Mouse (Mus musculus) 3T3-L1 (cell line): ENCODE measurements at regions not wholly inside any gene's neighbourhood (a gene's known extent, or its start where the extent isn't known, plus 50 kb on each side); places are given as distances from the start of the nearest gene placed in this dataset.
A peak's percentile ranks its signal among the peaks of the same experiment; 100 is the strongest.

ENCODE experiments used
- DNase-seq: peaks from one replicate; pipeline ENCODE4 v3.0.0-alpha.2; 2015; ENCODE audit warnings: low read depth, low spot score

GRCm38 (mm10) chr13:45213116-45213834 lies 134.8 kb downstream of the Gm9817 start:
- peak; percentile 5 for DNase-seq

- no peak for DNase-seq
Measured at GRCm38 (mm10) chr13:45218251-45218650, 139.8 kb downstream of the Gm9817 start.

- DNase-seq = no peak
Measured at GRCm38 (mm10) chr13:45219671-45220070, 141.2 kb downstream of the Gm9817 start.

- DNase-seq = no peak
Measured at GRCm38 (mm10) chr13:45230804-45231203, 152.3 kb downstream of the Gm9817 start.

GRCm38 (mm10) chr13:45235236-45235635 lies 154.3 kb upstream of the Mylip start:
- DNase-seq = no peak

GRCm38 (mm10) chr13:45238258-45238657 lies 151.3 kb upstream of the Mylip start:
- no peak for DNase-seq

- DNase-seq = no peak
Measured at GRCm38 (mm10) chr13:45239153-45239552, 150.4 kb upstream of the Mylip start.

GRCm38 (mm10) chr13:45240009-45240653 lies 149.4 kb upstream of the Mylip start:
- no peak for DNase-seq

- DNase-seq = no peak
Measured at GRCm38 (mm10) chr13:45242261-45242660, 147.3 kb upstream of the Mylip start.

GRCm38 (mm10) chr13:45242750-45243149 lies 146.8 kb upstream of the Mylip start:
- DNase-seq = no peak

- DNase-seq = no peak
Measured at GRCm38 (mm10) chr13:45245651-45246050, 143.9 kb upstream of the Mylip start.

GRCm38 (mm10) chr13:45246341-45246740 lies 143.2 kb upstream of the Mylip start:
- DNase-seq = no peak

GRCm38 (mm10) chr13:45250028-45250427 lies 139.5 kb upstream of the Mylip start:
- DNase-seq = no peak

GRCm38 (mm10) chr13:45251068-45251467 lies 138.5 kb upstream of the Mylip start:
- no peak for DNase-seq

- DNase-seq = no peak
Measured at GRCm38 (mm10) chr13:45252126-45252525, 137.4 kb upstream of the Mylip start.

GRCm38 (mm10) chr13:45253221-45253620 lies 136.3 kb upstream of the Mylip start:
- DNase-seq = no peak

GRCm38 (mm10) chr13:45255277-45255676 lies 134.3 kb upstream of the Mylip start:
- no peak for DNase-seq

- no peak for DNase-seq
Measured at GRCm38 (mm10) chr13:45262011-45262410, 127.5 kb upstream of the Mylip start.

- DNase-seq = no peak
Measured at GRCm38 (mm10) chr13:45266287-45267064, 123.1 kb upstream of the Mylip start.

- DNase-seq = no peak
Measured at GRCm38 (mm10) chr13:45267446-45267845, 122.1 kb upstream of the Mylip start.

GRCm38 (mm10) chr13:45267906-45268305 lies 121.6 kb upstream of the Mylip start:
- DNase-seq = no peak

GRCm38 (mm10) chr13:45274261-45274884 lies 115.2 kb upstream of the Mylip start:
- DNase-seq = no peak
